Mouse (Mus musculus): Measurements from ENCODE around the gene Mfn2. TPM values are rescaled to one million over a fixed set of nuclear protein-coding genes. Genes with fewer than 3 reads are reported as not detected.
A peak's percentile ranks its signal among the peaks of the same experiment; 100 is the strongest.

Mfn2 gene
- total and polyA plus RNA-seq, 3 experiments, result 10.0 to 36.8 (median 17.5) TPM

DNA sequence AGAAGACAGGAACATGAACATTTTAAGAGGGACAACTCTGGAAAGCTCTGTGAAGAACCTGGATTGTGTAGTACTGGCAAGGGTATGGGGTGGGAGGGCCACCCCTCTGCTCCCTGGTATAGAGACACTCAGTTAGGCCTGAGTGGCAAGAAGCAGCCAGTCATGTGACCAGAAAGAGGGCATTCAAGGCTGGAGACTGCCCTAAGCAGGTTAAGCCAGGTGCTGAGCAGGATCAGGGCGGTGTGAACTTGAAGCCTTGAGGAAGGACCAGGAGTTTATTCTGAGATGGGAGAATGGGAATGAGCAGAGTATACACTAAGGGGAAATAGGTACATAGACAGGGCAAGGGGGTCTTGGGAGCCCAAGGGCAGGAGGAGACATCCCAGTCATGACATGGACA lies 38.5 kb upstream of the Mfn2 start:
- Histone ChIP-seq H3K9ac (ENCODE audit: insufficient read depth, low read depth) (0 out of 2 replicates have a peak overlapping the region, but pooled peaks have one; percentile 18), H3K4me2 (ENCODE audit: insufficient read depth, low read depth, poor library complexity, severe bottlenecking) (peak overlapping the region; percentile 80; the same call in 1 of the 2 replicates), H3K4me3 (replicated peaks in 1 of 3; ENCODE audit: low read depth in 2 of 3, low read length in 2 of 3, poor library complexity in 1 of 3) (no peak overlapping the region), H3K36me3 (replicated peaks in 1 of 2; ENCODE audit: control insufficient read depth in 1 of 2, insufficient read depth in 1 of 2, low read length in 1 of 2) (peaks cover 38 to 55% of the 10 kb centered on the region in 2 experiments), H3K27ac (ENCODE audit: insufficient read depth, low read depth) (no peak overlapping the region), H3K79me2 (replicated peaks; ENCODE audit: control insufficient read depth, extremely low read depth, insufficient read depth, poor library complexity, severe bottlenecking) (peaks cover 28% of the 10 kb centered on the region), H3K4me1 (ENCODE audit: control insufficient read depth in 1 of 2, insufficient read depth in 2 of 2) (peaks cover 8 to 34% of the 10 kb centered on the region in 2 experiments), H3K27me3 (replicated peaks) (peaks cover 11% of the 10 kb centered on the region), H3K9me3 (replicated peaks; ENCODE audit: low read length) (no peaks in the 10 kb centered on the region)
- in situ Hi-C loops (cut with MboI; ENCODE audit: low pct_ligation_motif_present, low pct_unique_long_range_greater_than_20kb, low sequenced_read_pairs), result no loop called here
- no peak for TF ChIP-seq TCF12 (IDR thresholded peaks at IDR 0.05; ENCODE audit: low read depth, low read length)
- TF ChIP-seq ZC3H11A (IDR thresholded peaks at IDR 0.05; ENCODE audit: low read depth, low read length), result no peak
- no peak for TF ChIP-seq RCOR1 (conservative IDR thresholded peaks at IDR 0.05; ENCODE audit: low read depth, low read length)
- no peak for TF ChIP-seq TBP (conservative IDR thresholded peaks at IDR 0.05; ENCODE audit: low read depth, low read length)
- dilution Hi-C loops (cut with MboI; ENCODE audit: extremely low pct_ligation_motif_present, extremely low pct_unique_long_range_greater_than_20kb, low sequenced_read_pairs), result no loop called here
- no peak for DNase-seq (ENCODE audit: extremely low read depth)

DNA sequence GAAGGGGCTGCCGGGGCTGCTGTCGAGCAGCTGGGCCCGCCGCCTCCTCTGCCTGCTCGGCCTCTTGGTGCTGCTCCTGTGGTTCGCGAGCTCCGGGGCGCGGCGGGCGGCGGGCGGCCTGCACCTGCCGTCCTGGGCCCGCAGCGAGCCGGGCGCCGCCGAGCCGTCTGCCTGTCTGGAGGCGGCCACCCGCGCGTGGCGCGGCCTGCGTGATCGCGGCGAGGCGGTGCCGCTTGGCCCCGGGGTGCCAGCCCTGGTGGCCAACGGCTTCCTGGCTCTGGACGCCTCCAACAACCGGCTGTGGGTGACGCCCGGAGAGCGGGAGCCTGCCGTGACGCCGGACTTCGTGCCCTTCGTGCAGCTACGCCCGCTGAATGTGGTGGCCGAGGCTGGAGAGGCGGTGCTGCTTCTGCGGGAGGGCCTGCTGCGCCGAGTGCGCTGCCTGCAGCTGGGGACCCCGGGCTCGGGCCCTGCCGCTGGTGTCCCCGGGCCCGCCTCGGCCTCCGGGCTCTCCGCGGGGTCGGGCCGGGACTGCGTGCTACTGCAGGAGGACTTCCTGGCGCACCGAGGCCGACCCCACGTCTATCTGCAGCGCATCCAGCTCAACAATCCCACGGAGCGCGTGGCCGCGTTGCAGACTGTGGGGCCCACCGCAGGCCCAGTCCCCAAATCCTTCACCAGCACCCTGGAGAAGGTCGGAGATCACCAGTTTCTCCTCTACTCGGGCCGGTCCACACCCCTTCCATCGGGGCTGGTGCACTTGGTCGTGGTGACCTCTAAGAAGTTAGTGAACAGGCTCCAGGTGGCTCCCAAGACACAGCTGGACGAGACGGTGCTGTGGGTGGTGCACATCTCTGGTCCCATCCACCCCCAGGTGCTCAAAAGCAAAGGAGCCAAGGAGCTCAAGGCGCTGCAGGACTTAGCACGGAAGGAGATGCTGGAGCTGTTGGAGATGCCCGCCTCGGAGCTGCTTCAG lies 36.8 kb upstream of the Mfn2 start:
- peak overlapping the region; percentile 85 for H3K9ac ChIP-seq (ENCODE audit: insufficient read depth, low read depth)
- H3K4me2 ChIP-seq (ENCODE audit: insufficient read depth, low read depth, poor library complexity, severe bottlenecking), result peak overlapping the region; percentile 80
- no peaks in the 10 kb centered on the region for H3K9me3 ChIP-seq (replicated peaks; ENCODE audit: low read length)
- TF ChIP-seq MYC (IDR thresholded peaks at IDR 0.05; ENCODE audit: low read depth, low read length) (no peak), MAX (IDR thresholded peaks at IDR 0.05; ENCODE audit: low read length) (no peak), UBTF (IDR thresholded peaks at IDR 0.05; ENCODE audit: low read depth, low read length) (peak; percentile 31; the same call in 1 of the 2 replicates), MXI1 (IDR thresholded peaks at IDR 0.05; ENCODE audit: low read depth, low read length) (0 out of 2 replicates have a peak, but pooled peaks have one; percentile 6)
- peaks cover 25 to 38% of the 10 kb centered on the region in 2 experiments for H3K36me3 ChIP-seq (replicated peaks in 1 of 2; ENCODE audit: control insufficient read depth in 1 of 2, insufficient read depth in 1 of 2, low read length in 1 of 2)
- H3K27ac ChIP-seq (ENCODE audit: insufficient read depth, low read depth), result no peak overlapping the region
- in situ Hi-C loops (cut with MboI; ENCODE audit: low pct_ligation_motif_present, low pct_unique_long_range_greater_than_20kb, low sequenced_read_pairs) (no loop called here), dilution Hi-C loops (cut with MboI; ENCODE audit: extremely low pct_ligation_motif_present, extremely low pct_unique_long_range_greater_than_20kb, low sequenced_read_pairs) (no loop called here)
- H3K4me3 ChIP-seq (replicated peaks in 1 of 3; ENCODE audit: low read depth in 2 of 3, low read length in 2 of 3, poor library complexity in 1 of 3), result peak overlapping the region; percentile 61 to 100 (median 98)
- H3K4me1 ChIP-seq (ENCODE audit: control insufficient read depth in 1 of 2, insufficient read depth in 2 of 2), result peaks cover 13 to 40% of the 10 kb centered on the region in 2 experiments
- no peak for DNase-seq (ENCODE audit: extremely low read depth)
- peaks cover 24% of the 10 kb centered on the region for H3K27me3 ChIP-seq (replicated peaks)
- peaks cover 28% of the 10 kb centered on the region for H3K79me2 ChIP-seq (replicated peaks; ENCODE audit: control insufficient read depth, extremely low read depth, insufficient read depth, poor library complexity, severe bottlenecking)

DNA sequence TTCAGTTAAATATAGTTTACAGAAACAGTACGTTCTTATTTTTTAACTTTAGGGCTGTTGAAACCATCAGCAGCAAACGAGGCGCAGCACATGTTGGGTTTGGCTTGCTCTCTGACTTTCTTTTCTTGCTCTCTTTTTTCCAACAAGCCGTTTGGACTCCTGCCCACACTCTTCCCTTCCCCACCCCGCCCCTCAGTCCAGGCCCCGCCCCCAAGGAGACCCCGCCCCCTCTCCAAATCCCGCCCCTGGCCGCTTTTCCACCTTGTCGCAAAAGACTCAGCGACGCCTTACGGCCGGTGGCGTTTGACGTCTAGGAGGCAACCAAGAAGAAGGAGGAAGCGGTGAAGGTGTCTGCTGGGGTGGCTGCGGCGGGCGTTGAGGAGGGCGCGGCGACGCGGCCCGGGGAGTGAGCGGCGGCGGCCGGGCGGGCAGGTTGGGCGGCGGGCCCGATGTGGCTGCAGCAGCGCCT lies 36.1 kb upstream of the Mfn2 start, which contains the start of gene 2510039O18Rik:
2510039O18Rik (plus strand) TSS at position 320 of the 469 bp plus-strand sequence.
- Histone ChIP-seq H3K79me2 (replicated peaks; ENCODE audit: control insufficient read depth, extremely low read depth, insufficient read depth, poor library complexity, severe bottlenecking) (peaks cover 28% of the 10 kb centered on the region), H3K4me1 (ENCODE audit: control insufficient read depth in 1 of 2, insufficient read depth in 2 of 2) (peaks cover 16 to 44% of the 10 kb centered on the region in 2 experiments)
- TF ChIP-seq ZMIZ1 (IDR thresholded peaks at IDR 0.05; ENCODE audit: low read depth, low read length) (0 out of 2 replicates have a peak, but pooled peaks have one; percentile 69), NRF1 (IDR thresholded peaks at IDR 0.05; ENCODE audit: low read depth, low read length) (no peak), POLR2AphosphoS2 (IDR thresholded peaks at IDR 0.05; ENCODE audit: low read depth, low read length) (peak; percentile 32; the same call in 1 of the 2 replicates), USF1 (IDR thresholded peaks at IDR 0.05; ENCODE audit: low read depth, low read length) (no peak), NELFE (IDR thresholded peaks at IDR 0.05; ENCODE audit: low read depth, low read length) (peak; percentile 66), TCF12 (IDR thresholded peaks at IDR 0.05; ENCODE audit: low read depth, low read length) (peak; percentile 68; the same call in 1 of the 2 replicates), MEF2A (IDR thresholded peaks at IDR 0.05; ENCODE audit: borderline replicate concordance, low read depth, low read length) (peak; percentile 8; the same call in 1 of the 2 replicates), SIN3A (IDR thresholded peaks at IDR 0.05; ENCODE audit: low read length) (peak; percentile 72), USF2 (conservative IDR thresholded peaks at IDR 0.05; ENCODE audit: low read depth, low read length) (no peak), GABPA (IDR thresholded peaks at IDR 0.05; ENCODE audit: insufficient replicate concordance, low read depth, low read length) (no peak), POLR2A (IDR thresholded peaks at IDR 0.05; ENCODE audit: low read depth, low read length) (peak; percentile 82), HCFC1 (IDR thresholded peaks at IDR 0.05; ENCODE audit: low read depth, low read length) (peak; percentile 79), TBP (conservative IDR thresholded peaks at IDR 0.05; ENCODE audit: low read depth, low read length) (no peak), MYC (IDR thresholded peaks at IDR 0.05; ENCODE audit: low read depth, low read length) (peak; percentile 42; the same call in 1 of the 2 replicates), JUND (conservative IDR thresholded peaks at IDR 0.05; ENCODE audit: low read depth, low read length) (no peak), ELF1 (IDR thresholded peaks at IDR 0.05; ENCODE audit: low read depth, low read length) (peak; percentile 84), KAT2A (IDR thresholded peaks at IDR 0.05; ENCODE audit: insufficient replicate concordance, low read length) (0 out of 2 replicates have a peak, but pooled peaks have one; percentile 39)

More for the DNA sequence above, 36.1 kb upstream of the Mfn2 start, which contains the start of gene 2510039O18Rik:
- H3K27ac ChIP-seq (ENCODE audit: insufficient read depth, low read depth), result no peak within 1 kb of the TSS
- DNase-seq (ENCODE audit: extremely low read depth), result peak; percentile 90
- dilution Hi-C loops (cut with MboI; ENCODE audit: extremely low pct_ligation_motif_present, extremely low pct_unique_long_range_greater_than_20kb, low sequenced_read_pairs), result no loop called here
- peaks cover 32% of the 10 kb centered on the region for H3K27me3 ChIP-seq (replicated peaks)
- peak within 1 kb of the TSS; percentile 85 for H3K9ac ChIP-seq (ENCODE audit: insufficient read depth, low read depth)
- peak within 1 kb of the TSS; percentile 61 to 100 (median 98) for H3K4me3 ChIP-seq (replicated peaks in 1 of 3; ENCODE audit: low read depth in 2 of 3, low read length in 2 of 3, poor library complexity in 1 of 3)
- peaks cover 18 to 31% of the 10 kb centered on the region in 2 experiments for H3K36me3 ChIP-seq (replicated peaks in 1 of 2; ENCODE audit: control insufficient read depth in 1 of 2, insufficient read depth in 1 of 2, low read length in 1 of 2)
- in situ Hi-C loops (cut with MboI; ENCODE audit: low pct_ligation_motif_present, low pct_unique_long_range_greater_than_20kb, low sequenced_read_pairs), result no loop called here
- no peaks in the 10 kb centered on the region for H3K9me3 ChIP-seq (replicated peaks; ENCODE audit: low read length)
- peak within 1 kb of the TSS; percentile 80 for H3K4me2 ChIP-seq (ENCODE audit: insufficient read depth, low read depth, poor library complexity, severe bottlenecking)

Measured in CH12.LX (cell line).